Mouse (Mus musculus) left cerebral cortex, postnatal 25 days (tissue): Measurements from ENCODE around the gene Rcsd1. TPM values are rescaled to one million over a fixed set of nuclear protein-coding genes. Genes with fewer than 3 reads are reported as not detected.
"Not testable (repeated sequence)": the region's sequence is repeated elsewhere in the genome, so short reads cannot be mapped to it uniquely, and the experiment has no call there.

Experiments used
- DNase-seq, 2 experiments: peaks; one replicate each; pipeline ENCODE4 v3.0.0; 2022; ENCODE audit warnings: low spot score in 2 of 2, mixed read lengths in 1 of 2
- intact Hi-C: fragments of 180-260 bp; cut with DNase I; formaldehyde crosslinking; loops from one replicate; pipeline ENCODE4 v1.15.1; 2025
- total RNA-seq, 2 experiments: library from RNA; stranded (reverse); gene quantifications; 2 replicates each; pipeline ENCODE4 v1.2.3; 2021

The Rcsd1 gene
- total RNA-seq, 2 experiments from 2014 or later: 4.9 to 6.0 TPM

GRCm38 (mm10) chr1:165696040-165696439, 13.5 kb downstream of the Rcsd1 start:
- intact Hi-C loops: no loop called here
- DNase-seq: no peak

GRCm38 (mm10) chr1:165695392-165696014, 14.1 kb downstream of the Rcsd1 start:
- DNase-seq: no peak
- intact Hi-C loops: no loop called here

- intact Hi-C loops: no loop called here
Measured at GRCm38 (mm10) chr1:165693856-165694255, 15.7 kb downstream of the Rcsd1 start.

GRCm38 (mm10) chr1:165691516-165691915, 18.0 kb downstream of the Rcsd1 start:
- intact Hi-C loops: no loop called here
- no peak for DNase-seq

More at GRCm38 (mm10) chr1:165693856-165694255, 15.7 kb downstream of the Rcsd1 start:
- no peak for DNase-seq

GRCm38 (mm10) chr1:165689845-165690244, 19.7 kb downstream of the Rcsd1 start:
- intact Hi-C loops: no loop called here
- no peak for DNase-seq

- intact Hi-C loops: loop anchor here (1.0 kb wide), 1 partner anchor 66 kb away; no protein-coding TSS in a partner anchor
- no peak for DNase-seq
Measured at GRCm38 (mm10) chr1:165687861-165688260, 21.7 kb downstream of the Rcsd1 start.

- intact Hi-C loops: loop anchor here (1.0 kb wide), 1 partner anchor 67 kb away; no protein-coding TSS in a partner anchor
- DNase-seq: no peak
Measured at GRCm38 (mm10) chr1:165686963-165687362, 22.6 kb downstream of the Rcsd1 start.

GRCm38 (mm10) chr1:165686349-165686748, 23.2 kb downstream of the Rcsd1 start:
- intact Hi-C loops: no loop called here
- DNase-seq: no peak

- DNase-seq: no peak
- intact Hi-C loops: no loop called here
Measured at GRCm38 (mm10) chr1:165684261-165685203, 25.0 kb downstream of the Rcsd1 start.

- no peak for DNase-seq
- intact Hi-C loops: no loop called here
Measured at GRCm38 (mm10) chr1:165682056-165682853, 27.3 kb downstream of the Rcsd1 start.

- DNase-seq: no peak
- intact Hi-C loops: no loop called here
Measured at GRCm38 (mm10) chr1:165681045-165681794, 28.3 kb downstream of the Rcsd1 start.

- intact Hi-C loops, DNase-seq: not testable (repeated sequence)
Measured at GRCm38 (mm10) chr1:165680086-165680485, 29.5 kb downstream of the Rcsd1 start.

GRCm38 (mm10) chr1:165679618-165679997, 29.9 kb downstream of the Rcsd1 start:
- intact Hi-C loops: loop anchor here (5.0 kb wide), 1 partner anchor 273 kb away; no protein-coding TSS in a partner anchor
- DNase-seq: no peak

GRCm38 (mm10) chr1:165678861-165679617, 30.5 kb downstream of the Rcsd1 start:
- intact Hi-C loops: loop anchor here (5.0 kb wide), 1 partner anchor 273 kb away; no protein-coding TSS in a partner anchor

GRCm38 (mm10) chr1:165677558-165677957, 32.0 kb downstream of the Rcsd1 start:
- intact Hi-C loops: loop anchor here (5.0 kb wide), 1 partner anchor 275 kb away; no protein-coding TSS in a partner anchor
- DNase-seq: no peak

More at GRCm38 (mm10) chr1:165678861-165679617, 30.5 kb downstream of the Rcsd1 start:
- DNase-seq: no peak

- intact Hi-C loops: loop anchor here (5.0 kb wide), 1 partner anchor 275 kb away; no protein-coding TSS in a partner anchor
- no peak for DNase-seq
Measured at GRCm38 (mm10) chr1:165676993-165677392, 32.6 kb downstream of the Rcsd1 start.

- intact Hi-C loops: loop anchor here (5.0 kb wide), 1 partner anchor 277 kb away; no protein-coding TSS in a partner anchor
- DNase-seq: no peak
Measured at GRCm38 (mm10) chr1:165675167-165675566, 34.4 kb downstream of the Rcsd1 start.

GRCm38 (mm10) chr1:165672355-165672754, 37.2 kb downstream of the Rcsd1 start:
- intact Hi-C loops: no loop called here
- no peak for DNase-seq
